Mouse (Mus musculus) frontal cortex, postnatal 36 days (tissue): Measurements from ENCODE around the gene Cbfb.
"Not testable (repeated sequence)": the region's sequence is repeated elsewhere in the genome, so short reads cannot be mapped to it uniquely, and the experiment has no call there.

Experiments used
- DNase-seq, 2 experiments: peaks; one replicate each; pipeline ENCODE4 v3.0.0; 2022; ENCODE audit warnings: low spot score in 2 of 2

The Cbfb gene

DNA sequence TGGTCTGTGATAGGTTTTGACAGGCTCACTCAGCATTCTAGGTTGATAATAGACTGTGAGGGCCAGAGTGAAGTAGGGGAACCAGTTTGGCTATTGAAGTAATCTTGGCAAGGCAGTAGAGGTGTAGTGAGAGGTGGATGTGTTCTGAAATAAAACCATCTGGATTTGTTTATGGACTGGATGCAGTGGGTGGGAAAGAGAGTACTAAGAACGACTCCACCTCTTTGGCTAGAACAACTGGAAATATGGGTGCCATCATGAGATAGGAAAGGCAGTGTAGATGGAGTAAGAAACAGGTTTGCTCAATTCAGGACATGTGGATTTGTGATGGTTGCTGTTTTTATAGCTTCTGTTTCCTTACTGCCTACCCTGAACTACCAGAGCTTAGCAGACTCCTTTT is 11.7 kb downstream of the Cbfb start:
- DNase-seq, result no peak

DNA sequence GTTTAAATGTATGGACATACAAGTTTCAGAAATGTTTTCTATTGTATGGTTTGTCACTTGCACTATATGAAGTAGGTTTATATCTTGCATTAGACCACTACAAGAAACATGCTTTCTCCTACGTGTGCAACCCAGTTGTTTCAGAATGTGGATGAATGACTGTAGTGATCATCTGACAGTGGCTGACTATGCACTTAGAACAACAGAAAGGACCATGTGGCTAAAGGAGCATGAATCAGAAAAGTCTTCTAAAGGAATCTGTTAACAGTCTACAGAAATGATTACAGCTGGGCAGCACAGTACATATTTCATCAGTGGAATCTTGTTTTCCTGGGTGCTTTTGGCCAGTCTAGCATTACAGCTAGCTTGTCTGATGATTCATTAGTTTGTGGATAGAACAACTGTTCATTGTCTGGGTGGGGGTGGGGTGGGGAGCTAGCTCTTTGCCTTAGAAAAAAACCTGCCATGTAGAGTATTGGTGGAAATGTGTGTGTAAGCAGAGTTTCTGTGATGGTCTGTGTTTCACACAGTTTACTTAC is 16.1 kb downstream of the Cbfb start:
- no peak for DNase-seq

DNA sequence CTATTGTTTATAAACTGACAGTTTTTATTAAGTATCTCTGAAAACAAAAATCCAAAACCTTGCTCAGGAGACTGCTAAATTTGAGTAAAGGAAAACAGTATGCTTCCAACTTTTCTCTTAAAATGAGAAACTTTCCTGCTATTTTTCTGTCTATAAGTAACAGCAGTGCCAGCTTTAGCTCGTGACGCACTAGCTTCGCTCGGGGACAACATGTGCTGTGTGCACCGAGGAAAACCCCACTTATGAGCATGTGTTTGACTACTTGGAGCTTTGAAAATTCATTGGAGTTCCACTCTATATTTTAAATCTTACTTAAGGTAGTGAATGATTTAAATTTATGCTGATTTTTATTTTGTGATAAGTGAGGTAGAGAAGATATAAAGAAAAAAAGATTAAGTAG is 21.7 kb downstream of the Cbfb start:
- DNase-seq, result no peak

DNA sequence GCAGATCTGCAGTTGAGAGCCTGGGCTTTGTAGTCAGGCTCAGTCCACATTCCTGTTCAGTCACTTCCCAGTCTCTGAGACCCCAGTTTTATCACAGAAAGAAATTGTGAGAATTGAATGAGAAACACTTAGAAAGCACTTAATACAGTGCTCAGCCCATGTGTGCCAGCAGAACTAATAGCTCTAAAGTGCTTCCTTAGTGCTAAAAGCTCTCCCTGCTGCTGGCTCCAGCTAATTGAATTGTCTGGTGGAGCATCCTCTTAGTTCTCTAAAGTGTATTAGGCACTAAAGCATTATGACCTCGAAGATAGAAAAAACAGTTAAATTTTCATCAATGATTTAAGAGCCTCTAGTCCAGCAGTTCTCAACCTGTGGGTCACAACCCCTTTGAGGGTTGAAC is 35.3 kb downstream of the Cbfb start:
- DNase-seq, result no peak

- peak in 1 of 2 experiments; percentile 11 for DNase-seq
Measured at GRCm38 (mm10) chr8:105206766-105207275, 36.3 kb downstream of the Cbfb start.

DNA sequence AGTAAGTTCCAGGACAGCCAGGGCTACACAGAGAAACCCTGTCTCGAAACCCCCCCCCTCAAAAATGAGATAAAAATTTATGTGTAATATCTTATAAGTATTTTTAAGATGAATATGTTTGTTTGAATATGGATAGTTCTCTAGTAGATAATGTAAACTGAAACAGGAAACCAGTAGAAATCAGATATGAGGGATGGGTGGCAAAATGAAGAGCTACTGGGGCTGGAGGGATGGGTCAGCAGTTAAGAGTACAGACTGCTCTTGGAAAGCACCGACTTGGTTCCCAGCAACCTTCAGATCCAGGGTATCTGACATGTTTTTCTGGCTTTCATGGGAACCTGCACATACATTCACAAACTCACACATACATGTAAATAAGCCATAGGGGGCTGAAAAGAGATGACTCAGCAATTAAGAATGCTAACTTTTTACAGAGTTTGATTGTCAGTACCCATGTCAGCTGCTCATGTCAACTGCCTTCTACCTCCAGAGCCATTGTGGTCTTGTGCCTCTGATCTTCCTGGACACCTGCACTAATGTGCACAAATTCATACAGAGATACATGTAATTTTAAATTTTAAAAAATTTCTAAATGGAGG is 37.3 kb downstream of the Cbfb start:
- no peak for DNase-seq

DNA sequence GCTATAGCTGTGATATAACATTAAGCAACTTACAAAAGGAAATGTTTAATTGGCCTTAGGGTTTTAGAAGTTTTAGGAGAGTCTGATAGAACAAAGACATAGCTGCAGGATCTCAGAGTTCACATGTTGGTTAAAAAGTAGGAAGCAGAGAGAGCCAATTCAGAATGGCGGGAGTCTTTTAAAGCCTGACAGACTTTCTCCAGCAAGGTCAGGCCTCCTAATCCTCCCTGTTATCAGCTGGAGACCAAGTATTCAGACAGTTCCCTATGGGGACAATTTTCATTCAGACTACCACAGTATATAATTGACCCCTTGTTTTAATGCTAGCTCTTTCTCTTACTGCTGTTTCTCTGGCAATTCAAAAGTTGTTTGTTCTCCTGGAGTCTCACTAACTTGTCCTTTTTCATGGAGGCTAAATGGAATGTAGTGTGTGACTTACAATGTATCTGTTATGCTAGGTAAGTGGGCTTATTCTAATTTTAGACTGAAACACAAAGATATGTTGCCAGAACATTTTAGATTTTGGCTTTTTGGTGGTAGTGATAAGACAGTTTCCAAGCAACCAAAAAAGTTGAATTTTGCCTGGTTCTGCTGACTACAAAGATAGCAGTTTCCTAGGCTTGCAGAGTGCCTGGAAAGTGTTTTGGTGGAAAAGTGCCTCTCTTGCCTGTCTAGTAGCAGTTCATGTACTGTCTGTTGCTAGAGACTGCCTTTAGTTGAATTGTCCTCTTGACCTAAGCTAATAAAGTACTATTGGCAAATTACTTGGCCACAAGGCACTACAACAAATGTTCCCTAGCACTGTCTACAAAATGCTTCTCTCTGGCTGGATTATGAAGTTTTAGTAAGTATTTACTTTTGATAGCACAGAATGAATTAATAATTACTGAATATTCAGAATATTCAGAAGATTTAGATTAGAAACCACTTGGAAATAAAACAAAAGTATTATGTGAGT is 39.0 kb downstream of the Cbfb start:
- no peak for DNase-seq

DNA sequence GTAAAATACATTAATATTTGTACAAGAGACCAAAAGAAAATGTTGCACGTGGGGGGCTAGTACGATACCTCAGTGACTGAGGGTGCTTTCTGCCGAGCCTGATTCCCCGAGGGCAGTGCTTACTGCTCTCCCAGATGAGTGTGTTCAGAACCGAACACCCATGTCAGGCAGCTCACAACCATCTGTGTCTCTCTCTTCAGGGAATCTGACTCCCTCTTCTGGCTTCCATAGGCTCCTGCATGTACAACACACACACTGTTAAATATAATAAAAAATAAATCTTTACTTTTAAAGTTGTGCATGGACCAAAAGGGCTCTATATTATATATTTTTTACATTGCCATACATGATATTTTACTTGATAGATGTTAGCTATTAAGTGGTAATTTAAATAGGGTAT is 43.6 kb downstream of the Cbfb start:
- DNase-seq, result no peak

GRCm38 (mm10) chr8:105217926-105218522 is 47.5 kb downstream of the Cbfb start:
- DNase-seq, result no peak

DNA sequence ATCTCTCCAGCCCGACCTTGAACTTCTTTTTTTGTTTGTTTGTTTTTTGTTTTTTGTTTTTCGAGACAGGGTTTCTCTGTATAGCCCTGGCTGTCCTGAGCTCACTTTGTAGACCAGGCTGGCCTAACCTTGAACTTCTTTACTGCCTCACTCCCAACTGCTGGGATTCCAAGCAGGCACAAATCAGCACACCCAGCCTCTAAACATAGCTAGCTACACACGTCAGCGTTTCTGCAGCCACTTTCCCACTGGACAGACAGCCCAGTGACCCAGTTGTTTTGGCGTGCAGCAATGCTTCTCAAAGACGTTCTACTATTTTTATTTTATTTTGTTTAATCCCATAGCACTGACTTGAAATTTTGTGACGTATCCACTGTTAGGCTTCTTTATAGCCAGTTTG is 53.4 kb downstream of the Cbfb start:
- no peak for DNase-seq

DNA sequence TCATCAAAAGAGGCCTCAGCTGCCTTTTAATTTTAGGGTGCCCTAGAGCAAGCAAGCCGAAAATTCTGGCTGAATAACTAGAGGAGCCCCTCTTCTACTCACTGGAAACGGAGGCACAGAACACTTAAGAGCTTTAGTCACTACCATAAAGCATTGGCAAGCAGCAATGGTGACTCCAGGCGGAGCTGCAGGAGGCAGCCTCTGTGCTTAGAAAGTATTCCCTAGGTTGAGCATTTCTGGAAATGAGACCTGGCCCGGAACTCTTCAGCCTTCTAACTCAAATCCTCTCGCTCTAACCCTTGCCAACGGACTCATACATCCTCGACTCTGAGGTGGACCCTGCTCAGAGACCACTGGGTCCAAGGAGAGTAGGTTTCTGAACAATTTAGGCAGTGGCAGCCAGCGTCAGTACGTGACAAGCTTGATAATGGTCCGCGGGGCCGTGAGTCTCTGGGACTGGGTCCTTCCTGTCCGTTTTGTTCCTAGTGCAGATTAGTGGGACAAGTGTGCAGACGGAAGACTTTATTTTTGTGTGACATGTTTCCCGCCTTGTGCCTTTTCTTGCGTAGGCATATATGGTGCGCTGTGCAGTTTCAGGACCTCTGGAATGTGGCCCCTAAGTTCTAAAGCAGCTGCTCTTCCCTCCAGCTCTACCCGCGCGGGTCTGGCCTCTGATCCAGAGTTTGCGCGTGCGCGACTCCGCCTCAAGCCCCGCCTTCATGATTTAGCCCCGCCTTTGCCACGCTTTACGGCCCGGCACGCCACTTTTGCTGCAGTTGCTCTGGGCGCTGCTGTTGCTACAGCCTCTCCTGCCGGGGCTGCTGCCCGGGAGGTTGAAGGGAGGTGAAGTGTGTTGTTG is 54.2 kb downstream of the Cbfb start, which contains the start of gene D230025D16Rik:
Gene D230025D16Rik, plus strand, starts transcription at position 733 of the 859 bp plus-strand sequence.
- peak; percentile 94 to 95 for DNase-seq

- DNase-seq, result no peak
Measured at GRCm38 (mm10) chr8:105225272-105225593, 54.8 kb downstream of the Cbfb start.

GRCm38 (mm10) chr8:105225917-105226316 is 55.4 kb downstream of the Cbfb start:
- no peak for DNase-seq

GRCm38 (mm10) chr8:105231503-105232320 is 61.2 kb downstream of the Cbfb start:
- DNase-seq, result no peak

- not testable (repeated sequence) for DNase-seq
Measured at GRCm38 (mm10) chr8:105232321-105232693, 61.8 kb downstream of the Cbfb start.

- no peak for DNase-seq
Measured at GRCm38 (mm10) chr8:105233126-105233935, 62.9 kb downstream of the Cbfb start.

- no peak for DNase-seq
Measured at GRCm38 (mm10) chr8:105235206-105235605, 64.7 kb downstream of the Cbfb start.

DNA sequence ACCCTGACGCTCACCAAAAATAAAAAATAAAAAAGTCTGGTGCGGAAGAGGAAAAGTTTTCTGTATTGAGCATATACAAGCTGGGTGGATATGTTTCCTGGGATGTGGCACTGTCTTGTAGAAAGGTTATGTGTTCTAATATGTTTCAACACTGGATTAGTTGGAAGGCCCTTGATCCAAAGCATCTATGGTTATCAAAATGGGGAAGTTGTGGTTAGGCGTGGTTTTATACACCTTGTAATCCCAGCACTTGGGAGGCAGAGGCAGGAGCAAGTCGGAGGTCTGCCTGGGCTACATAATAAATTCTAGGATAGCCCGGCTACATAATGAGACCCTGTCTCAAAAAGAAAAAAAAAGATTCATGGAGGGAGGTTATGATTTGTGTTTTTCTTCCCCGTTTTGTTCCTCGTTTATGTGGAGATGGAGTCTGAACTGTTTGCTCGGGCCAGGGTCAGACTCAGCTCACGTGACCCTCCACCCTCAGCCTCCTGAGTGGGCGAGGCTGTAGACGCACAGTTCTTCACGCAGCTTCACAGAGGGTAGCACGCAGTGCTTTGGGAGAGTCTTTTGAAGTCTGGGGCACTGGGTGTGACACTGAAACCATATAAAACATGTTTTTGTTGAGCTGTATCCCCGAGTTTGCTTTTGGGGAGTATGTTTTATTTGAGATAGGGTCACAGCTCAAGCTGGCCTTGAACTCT is 67.1 kb downstream of the Cbfb start:
- DNase-seq, result no peak

DNA sequence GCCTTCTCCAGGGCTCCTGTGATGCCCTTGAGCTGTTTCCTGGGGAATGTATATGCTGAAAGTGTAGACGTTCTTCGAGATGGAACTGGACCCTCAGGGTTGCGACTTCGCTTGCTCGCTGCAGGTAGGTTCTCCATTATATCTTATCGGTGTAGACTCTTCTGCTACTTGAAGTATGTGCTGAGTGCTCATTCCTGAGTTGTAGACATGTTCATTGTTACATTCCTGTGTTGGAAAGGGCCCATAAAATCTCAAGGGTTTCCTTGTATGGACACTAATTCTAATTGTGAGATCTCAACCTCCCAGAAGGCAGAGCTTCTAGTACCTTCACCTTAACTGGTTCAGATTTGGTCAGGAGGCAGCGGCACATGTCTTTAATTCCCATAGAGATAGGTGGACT is 70.5 kb downstream of the Cbfb start:
- DNase-seq, result no peak
